ENCODE assay signal across 14 mouse cellular contexts in the genomic region with DNA sequence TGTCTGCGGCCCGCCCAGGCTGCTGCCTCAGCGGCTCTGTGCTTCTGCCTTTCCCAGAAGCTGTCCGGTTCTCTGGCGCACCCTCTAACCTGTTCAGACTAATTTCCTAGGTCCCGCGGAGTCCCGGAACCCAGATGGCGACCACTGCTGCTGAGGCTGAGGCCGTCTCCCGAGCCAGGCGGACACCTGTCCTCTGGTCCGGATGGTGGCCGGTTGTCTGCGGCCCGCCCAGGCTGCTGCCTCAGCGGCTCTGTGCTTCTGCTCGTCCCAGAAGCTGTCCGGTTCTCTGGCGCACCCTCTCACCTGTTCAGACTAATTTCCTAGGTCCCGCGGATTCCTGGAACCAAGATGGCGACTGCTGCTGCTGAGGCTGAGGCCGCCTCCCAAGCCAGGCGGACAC. TPM values are rescaled to one million over a fixed set of nuclear protein-coding genes. Genes with fewer than 3 reads are reported as not detected.
DNase-seq lines count a peak whose midpoint lies in the region; TF ChIP-seq lines count a peak whose summit lies in the region.
"Not testable (repeated sequence)": the region's sequence is repeated elsewhere in the genome, so short reads cannot be mapped to it uniquely, and the experiment has no call there.
"Had no signal": no experiment of that assay in that cellular context is flagged by ENCODE, and none has a peak within 500 bp of the region (broad histone marks: within the 10 kb centered on the region; RNA-seq: fewer than 3 reads in every experiment).

No protein-coding gene starts in this region.

- not testable (repeated sequence) for H3K27ac ChIP-seq in heart, adult 2 months

- H3K79me2 ChIP-seq in heart, adult 2 months (replicated peaks; ENCODE audit: control insufficient read depth, insufficient read depth, low read length): not testable (repeated sequence)

- intact Hi-C loops in heart, adult 2 months (cut with DNase I): not testable (repeated sequence)

- not testable (repeated sequence) for TF ChIP-seq EP300 in heart, adult 2 months (IDR thresholded peaks at IDR 0.05; ENCODE audit: insufficient read depth, low read depth, low read length)

- DNase-seq in T-cell, adult 2 months (ENCODE audit: low spot score): peak; percentile 14
- peak; percentile 1 to 3 for DNase-seq in cerebellum, postnatal 36 days
- DNase-seq in heart, adult 2 months: peak; percentile 16 to 49
- DNase-seq in kidney, adult 9 months: peak; percentile 5
- DNase-seq in left cerebral cortex, adult 8-10 months (ENCODE audit: low spot score in 2 of 2): peak; percentile 2 to 15
- DNase-seq in natural killer cell, adult 2 months (ENCODE audit: low spot score in 2 of 2): peak; percentile 2 to 12
- peak; percentile 9 to 33 for DNase-seq in spleen, postnatal 14 days (ENCODE audit: low spot score in 2 of 2)
- DNase-seq in urinary bladder, adult 18-20 months (ENCODE audit: low spot score in 2 of 2): peak; percentile 11 to 14

- 93% methylated on average over 24 of the region's 25 CpGs for WGBS in heart, adult 2 months

- TF ChIP-seq CTCF in heart, adult 2 months (IDR thresholded peaks at IDR 0.05): not testable (repeated sequence)

- H3K27me3 ChIP-seq in heart, adult 2 months (ENCODE audit: control insufficient read depth, insufficient read depth, low read length): not testable (repeated sequence)

- not testable (repeated sequence) for H3K4me1 ChIP-seq in heart, adult 2 months (ENCODE audit: control insufficient read depth, insufficient read depth, low read length)

- H3K4me3 ChIP-seq in heart, adult 2 months: not testable (repeated sequence)

- H3K36me3 ChIP-seq in heart, adult 2 months (ENCODE audit: control insufficient read depth, insufficient read depth, low read length): not testable (repeated sequence)

- TF ChIP-seq POLR2A in heart, adult 2 months (IDR thresholded peaks at IDR 0.05; ENCODE audit: insufficient read depth, low read depth, low read length): not testable (repeated sequence)

- H3K9ac ChIP-seq in heart, adult 2 months (ENCODE audit: low read depth, low read length): not testable (repeated sequence)

RNA-seq across cellular contexts. Expression of a gene that starts 17.7 kb away (rescaled TPM):
- total RNA-seq in heart, adult 2 months (2021): not detected
- polyA plus RNA-seq in heart, adult 2 months (2012; rRNA removed): not detected in 2 replicates
- total RNA-seq in left cerebral cortex, adult 8-10 months (2022): 1 to 10 TPM in 1 of 4 experiments, under 1 TPM in 1, not detected in 2; 0.23 to 1.0 TPM
- total RNA-seq: forebrain, postnatal 0 days; megakaryocyte-erythroid progenitor cell, adult 5-6 weeks; MEL had no signal
- polyA plus RNA-seq: forebrain, postnatal 0 days; hindbrain, embryonic 15.5 days; limb, embryonic 10.5 days; liver, embryonic 15.5 days had no signal
